Mouse (Mus musculus): ENCODE measurements around the gene Prr11. TPM values are rescaled to one million over a fixed set of nuclear protein-coding genes. Genes with fewer than 3 reads are reported as not detected.

Gene Prr11
- polyA plus RNA-seq, 1 experiment = 0.54 TPM

GRCm38 (mm10) chr11:87108755-87109518 lies 429 bp upstream of the Prr11 start, which contains the start of gene Ska2:
Gene Ska2 (plus strand): TSS chr11:87109234.
- WGBS = under 1% methylated on average over 40 of the region's 40 CpGs
- peak; percentile 96 for DNase-seq
- peak within 1 kb of the TSS; percentile 88 for H3K4me3 ChIP-seq (replicated peaks; ENCODE audit: extremely low read depth, low read depth, low read length)
- H3K4me1 ChIP-seq (ENCODE audit: control insufficient read depth, insufficient read depth, low read length) = peaks cover 5% of the 10 kb centered on the region; the same call in 1 of the 2 replicates
- TF ChIP-seq CTCF (IDR thresholded peaks at IDR 0.05; ENCODE audit: insufficient read depth, low read length) (no peak), POLR2A (IDR thresholded peaks at IDR 0.05; ENCODE audit: borderline replicate concordance, extremely low read depth, low read depth, low read length) (peak; percentile 46; the same call in 1 of the 2 replicates)

GRCm38 (mm10) chr11:87087142-87087541 lies 21.4 kb downstream of the Prr11 start:
- no peak for DNase-seq
- 57% methylated on average over 2 of the region's 2 CpGs for WGBS
- TF ChIP-seq POLR2A (IDR thresholded peaks at IDR 0.05; ENCODE audit: borderline replicate concordance, extremely low read depth, low read depth, low read length) = no peak
- no peak for TF ChIP-seq CTCF (IDR thresholded peaks at IDR 0.05; ENCODE audit: insufficient read depth, low read length)
- H3K4me1 ChIP-seq (ENCODE audit: control insufficient read depth, insufficient read depth, low read length) = peaks cover 15% of the 10 kb centered on the region; the same call in 1 of the 2 replicates
- H3K4me3 ChIP-seq (replicated peaks; ENCODE audit: extremely low read depth, low read depth, low read length) = no peak overlapping the region

GRCm38 (mm10) chr11:87086290-87086984 lies 22.1 kb downstream of the Prr11 start, which contains the start of gene Smg8:
Gene Smg8 (minus strand): TSS chr11:87086774.
- peak; percentile 73 for DNase-seq
- Histone ChIP-seq H3K4me1 (ENCODE audit: control insufficient read depth, insufficient read depth, low read length) (peaks cover 15% of the 10 kb centered on the region; the same call in 1 of the 2 replicates), H3K4me3 (replicated peaks; ENCODE audit: extremely low read depth, low read depth, low read length) (peak within 1 kb of the TSS; percentile 84)
- TF ChIP-seq CTCF (IDR thresholded peaks at IDR 0.05; ENCODE audit: insufficient read depth, low read length) (no peak), POLR2A (IDR thresholded peaks at IDR 0.05; ENCODE audit: borderline replicate concordance, extremely low read depth, low read depth, low read length) (peak; percentile 79; the same call in 1 of the 2 replicates)
- 1% methylated on average over 43 of the region's 43 CpGs for WGBS

GRCm38 (mm10) chr11:87085461-87085860 lies 23.0 kb downstream of the Prr11 start:
- Histone ChIP-seq H3K4me3 (replicated peaks; ENCODE audit: extremely low read depth, low read depth, low read length) (no peak overlapping the region), H3K4me1 (ENCODE audit: control insufficient read depth, insufficient read depth, low read length) (peaks cover 15% of the 10 kb centered on the region; the same call in 1 of the 2 replicates)
- 80% methylated on average over 13 of the region's 13 CpGs for WGBS
- TF ChIP-seq POLR2A (IDR thresholded peaks at IDR 0.05; ENCODE audit: borderline replicate concordance, extremely low read depth, low read depth, low read length) (no peak), CTCF (IDR thresholded peaks at IDR 0.05; ENCODE audit: insufficient read depth, low read length) (no peak)
- no peak for DNase-seq

GRCm38 (mm10) chr11:87083712-87084111 lies 24.8 kb downstream of the Prr11 start:
- 24% methylated on average over 1 of the region's 1 CpGs for WGBS
- no peak for DNase-seq

GRCm38 (mm10) chr11:87073866-87074440 lies 34.6 kb downstream of the Prr11 start, which contains the start of gene Gdpd1:
Gene Gdpd1 (minus strand): TSS chr11:87074062.
- under 1% methylated on average over 43 of the region's 43 CpGs for WGBS

More at GRCm38 (mm10) chr11:87083712-87084111, 24.8 kb downstream of the Prr11 start:
- TF ChIP-seq POLR2A (IDR thresholded peaks at IDR 0.05; ENCODE audit: borderline replicate concordance, extremely low read depth, low read depth, low read length) = no peak
- no peak for TF ChIP-seq CTCF (IDR thresholded peaks at IDR 0.05; ENCODE audit: insufficient read depth, low read length)
- Histone ChIP-seq H3K4me1 (ENCODE audit: control insufficient read depth, insufficient read depth, low read length) (peaks cover 15% of the 10 kb centered on the region; the same call in 1 of the 2 replicates), H3K4me3 (replicated peaks; ENCODE audit: extremely low read depth, low read depth, low read length) (no peak overlapping the region)

GRCm38 (mm10) chr11:87073343-87073865 lies 35.1 kb downstream of the Prr11 start:
- TF ChIP-seq CTCF (IDR thresholded peaks at IDR 0.05; ENCODE audit: insufficient read depth, low read length) = peak; percentile 58
- TF ChIP-seq POLR2A (IDR thresholded peaks at IDR 0.05; ENCODE audit: borderline replicate concordance, extremely low read depth, low read depth, low read length) = peak; percentile 14; the same call in 1 of the 2 replicates
- WGBS = 2% methylated on average over 24 of the region's 24 CpGs
- peak overlapping the region; percentile 95 for H3K4me3 ChIP-seq (replicated peaks; ENCODE audit: extremely low read depth, low read depth, low read length)
- H3K4me1 ChIP-seq (ENCODE audit: control insufficient read depth, insufficient read depth, low read length) = peaks cover 2% of the 10 kb centered on the region; the same call in 1 of the 2 replicates
- DNase-seq = peak; percentile 73

More at GRCm38 (mm10) chr11:87073866-87074440, 34.6 kb downstream of the Prr11 start, which contains the start of gene Gdpd1:
- peak; percentile 87 for TF ChIP-seq POLR2A (IDR thresholded peaks at IDR 0.05; ENCODE audit: borderline replicate concordance, extremely low read depth, low read depth, low read length)
- TF ChIP-seq CTCF (IDR thresholded peaks at IDR 0.05; ENCODE audit: insufficient read depth, low read length) = 0 out of 2 replicates have a peak, but pooled peaks have one; percentile 8
- peak; percentile 85 for DNase-seq
- Histone ChIP-seq H3K4me3 (replicated peaks; ENCODE audit: extremely low read depth, low read depth, low read length) (peak within 1 kb of the TSS; percentile 95), H3K4me1 (ENCODE audit: control insufficient read depth, insufficient read depth, low read length) (peaks cover 2% of the 10 kb centered on the region; the same call in 1 of the 2 replicates)

GRCm38 (mm10) chr11:87062087-87062486 lies 46.4 kb downstream of the Prr11 start:
- H3K4me3 ChIP-seq (replicated peaks; ENCODE audit: extremely low read depth, low read depth, low read length) = no peak overlapping the region
- TF ChIP-seq POLR2A (IDR thresholded peaks at IDR 0.05; ENCODE audit: borderline replicate concordance, extremely low read depth, low read depth, low read length) (no peak), CTCF (IDR thresholded peaks at IDR 0.05; ENCODE audit: insufficient read depth, low read length) (no peak)
- DNase-seq = no peak
- H3K4me1 ChIP-seq (ENCODE audit: control insufficient read depth, insufficient read depth, low read length) = no peaks in the 10 kb centered on the region
- 63% methylated on average over 3 of the region's 3 CpGs for WGBS

Data from lung, adult 2 months (tissue).